Mouse (Mus musculus) brain, embryonic 14.5 days (tissue): ENCODE results near the gene Etfdh. TPM values are rescaled to one million over a fixed set of nuclear protein-coding genes. Genes with fewer than 3 reads are reported as not detected.
A peak's percentile ranks its signal among the peaks of the same experiment; 100 is the strongest.
"Not testable (repeated sequence)": the region's sequence is repeated elsewhere in the genome, so short reads cannot be mapped to it uniquely, and the experiment has no call there.

Source experiments
- DNase-seq: peaks from one replicate; pipeline ENCODE4 v3.0.0-alpha.2; 2011; ENCODE audit warnings: low read depth
- CTCF ChIP-seq: fragments of 200-500 bp; IDR thresholded peaks from 2 replicates; pipeline ENCODE4 v1.5.1; 2012; ENCODE audit warnings: inconsistent platforms, mild to moderate bottlenecking, moderate library complexity, borderline replicate concordance; ENCODE audit not compliant: insufficient read depth, insufficient read length; ENCODE audit errors: extremely low read depth
- POLR2A ChIP-seq: fragments of 200-500 bp; IDR thresholded peaks from 2 replicates; pipeline ENCODE4 v1.6.1; 2012; ENCODE audit warnings: mild to moderate bottlenecking, inconsistent platforms, borderline replicate concordance; ENCODE audit not compliant: poor library complexity, insufficient read depth, insufficient read length, severe bottlenecking; ENCODE audit errors: extremely low read depth
- polyA plus RNA-seq: library from polyadenylated mRNA; depleted of rRNA; stranded (reverse); fragments of >200 nt; gene quantifications from 2 replicates; pipeline ENCODE4 v1.2.3, GENCODE M21; 2012

Etfdh gene
- polyA plus RNA-seq, 1 experiment: 28.7 TPM

- peak; percentile 38 for DNase-seq
- TF ChIP-seq POLR2A (no peak), CTCF (no peak)
These were observed 52.4 kb downstream of the Etfdh start for GRCm38 (mm10) chr3:79576865-79577264.

- TF ChIP-seq CTCF: no peak
- no peak for TF ChIP-seq POLR2A
- DNase-seq: no peak
These were observed 52.9 kb downstream of the Etfdh start for GRCm38 (mm10) chr3:79576468-79576816.

- DNase-seq: peak; percentile 90
- TF ChIP-seq POLR2A (no peak), CTCF (no peak)
These were observed 53.5 kb downstream of the Etfdh start for GRCm38 (mm10) chr3:79575576-79576467.

GRCm38 (mm10) chr3:79574336-79574735 lies 55.0 kb downstream of the Etfdh start:
- no peak for DNase-seq
- TF ChIP-seq CTCF: no peak
- TF ChIP-seq POLR2A: no peak

- DNase-seq: not testable (repeated sequence)
These were observed 55.9 kb downstream of the Etfdh start for GRCm38 (mm10) chr3:79573376-79573775.

- TF ChIP-seq POLR2A (no peak), CTCF (no peak)
- no peak for DNase-seq
These were observed 56.9 kb downstream of the Etfdh start for GRCm38 (mm10) chr3:79572399-79572798.

GRCm38 (mm10) chr3:79569351-79569681 lies 60.0 kb downstream of the Etfdh start:
- DNase-seq: no peak
- TF ChIP-seq CTCF (no peak), POLR2A (no peak)

GRCm38 (mm10) chr3:79568629-79569350 lies 60.5 kb downstream of the Etfdh start:
- TF ChIP-seq CTCF (peak; percentile 21; the same call in 1 of the 2 replicates), POLR2A (no peak)
- no peak for DNase-seq

GRCm38 (mm10) chr3:79567703-79568362 lies 61.5 kb downstream of the Etfdh start, which contains the start of gene Fnip2:
Gene Fnip2, minus strand, starts transcription at chr3:79567796.
- peak; percentile 63 for TF ChIP-seq POLR2A
- no peak for TF ChIP-seq CTCF
- DNase-seq: peak; percentile 99

GRCm38 (mm10) chr3:79566716-79567691 lies 62.3 kb downstream of the Etfdh start:
- TF ChIP-seq CTCF: no peak
- TF ChIP-seq POLR2A: no peak

More at GRCm38 (mm10) chr3:79566716-79567691, 62.3 kb downstream of the Etfdh start:
- DNase-seq: peak; percentile 65
